Mouse (Mus musculus) fibroblast of lung, adult 2 months (primary cell): ENCODE measurements around the gene Patj.

Experiments used
- DNase-seq: peaks from one replicate; pipeline ENCODE4 v3.0.0-alpha.2; 2011; ENCODE audit warnings: low read depth

The Patj gene

GRCm38 (mm10) chr4:98726590-98727237 is 331.1 kb downstream of the Patj start, which contains the start of gene L1td1:
L1td1 (plus strand) TSS chr4:98726734.
- DNase-seq: no peak

DNA sequence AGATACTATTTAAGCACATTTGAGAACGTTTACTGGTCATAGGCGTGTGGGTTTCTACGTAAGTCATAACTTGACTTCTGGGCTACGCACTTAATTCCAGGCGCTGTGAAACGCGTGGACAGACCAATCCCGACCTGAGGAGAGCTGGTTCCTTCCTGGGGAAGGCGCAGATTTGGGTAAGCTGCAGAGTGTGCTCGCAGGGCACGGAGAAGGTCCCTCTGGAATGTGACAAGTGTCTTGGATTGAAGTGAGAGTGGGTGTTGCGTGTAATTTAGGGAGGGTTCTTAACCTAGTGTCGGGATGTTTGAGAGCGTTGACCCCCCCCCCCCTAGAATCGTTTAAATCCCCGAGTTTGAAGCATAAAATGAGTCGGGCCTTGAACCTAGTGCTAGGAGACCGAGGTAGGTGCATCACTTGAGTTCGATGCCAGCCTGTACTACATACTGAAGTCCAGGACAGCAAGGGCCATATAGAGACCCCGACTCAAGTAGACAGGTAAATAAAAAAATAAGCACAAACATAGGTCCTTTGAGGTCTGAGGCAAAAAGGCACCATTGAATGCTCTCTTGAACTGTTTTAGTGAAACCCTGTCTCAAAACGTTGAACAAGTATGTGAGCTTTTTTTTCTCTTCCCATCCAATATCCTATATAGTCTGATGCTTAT is 331.8 kb downstream of the Patj start:
- DNase-seq: no peak

- DNase-seq: no peak
These were observed 332.4 kb downstream of the Patj start for GRCm38 (mm10) chr4:98727959-98728347.

- no peak for DNase-seq
These were observed 333.1 kb downstream of the Patj start for GRCm38 (mm10) chr4:98728716-98729115.

- no peak for DNase-seq
These were observed 338.1 kb downstream of the Patj start for GRCm38 (mm10) chr4:98733660-98734059.

GRCm38 (mm10) chr4:98739753-98740152 is 344.2 kb downstream of the Patj start:
- peak; percentile 27 for DNase-seq

- no peak for DNase-seq
These were observed 347.8 kb downstream of the Patj start for GRCm38 (mm10) chr4:98743209-98743905.

DNA sequence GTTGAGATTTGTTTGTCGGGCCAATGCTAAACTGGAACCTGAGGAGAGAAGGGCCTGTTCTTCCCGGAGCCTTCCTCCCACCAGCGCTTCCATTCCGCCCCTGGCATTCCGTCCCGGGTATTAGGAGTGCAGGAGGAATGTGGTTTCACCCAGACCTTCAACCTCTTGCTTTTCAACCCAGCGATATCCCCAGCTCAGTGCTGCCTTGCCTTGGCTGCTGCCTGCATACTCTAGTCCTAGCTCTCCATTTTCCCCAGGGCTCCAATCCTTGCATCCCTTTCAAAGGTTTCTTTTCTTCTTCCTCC is 348.3 kb downstream of the Patj start:
- no peak for DNase-seq

- no peak for DNase-seq
These were observed 358.9 kb downstream of the Patj start for GRCm38 (mm10) chr4:98754456-98754855.

- DNase-seq: no peak
These were observed 360.6 kb downstream of the Patj start for GRCm38 (mm10) chr4:98756141-98756540.

DNA sequence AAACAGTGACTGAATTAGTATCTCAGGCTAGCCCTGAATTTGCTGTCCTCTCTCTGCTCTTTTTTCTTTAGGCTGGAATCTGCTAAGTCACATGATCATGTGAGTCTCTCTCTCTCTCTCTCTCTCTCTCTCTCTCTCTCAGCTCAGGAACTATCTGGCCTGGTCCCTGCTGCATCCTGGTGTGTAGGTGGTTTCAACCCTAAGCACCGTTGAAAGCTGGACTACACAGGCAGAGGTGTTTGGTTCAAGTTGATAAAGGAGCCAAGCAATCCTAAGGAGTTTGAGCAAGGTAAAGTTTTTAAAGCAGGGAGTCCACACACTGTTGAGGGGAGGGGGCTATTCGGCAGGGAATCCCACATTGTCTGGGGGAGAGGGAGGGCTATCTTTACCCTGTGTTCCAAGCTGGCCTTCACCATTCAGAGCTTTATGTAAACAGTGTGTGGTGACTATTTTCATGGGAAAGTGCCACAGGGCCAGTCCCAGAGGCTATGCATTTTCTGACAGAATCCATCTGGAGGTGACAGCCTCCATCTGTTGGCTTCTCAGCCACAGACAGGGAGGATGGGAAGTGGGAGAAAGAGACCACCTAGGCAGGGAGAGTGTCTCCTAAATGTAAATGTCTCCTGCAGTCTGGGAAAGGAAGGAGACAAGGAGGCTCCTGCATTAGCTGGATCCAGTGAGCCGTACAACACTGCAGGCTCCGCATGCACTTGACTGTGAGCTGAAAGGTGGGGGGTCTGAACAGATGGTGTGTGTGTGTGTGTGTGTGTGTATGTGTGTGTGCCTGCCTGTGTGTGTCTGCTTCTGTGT is 362.6 kb downstream of the Patj start:
- no peak for DNase-seq

- no peak for DNase-seq
These were observed 363.4 kb downstream of the Patj start for GRCm38 (mm10) chr4:98758872-98759518.

DNA sequence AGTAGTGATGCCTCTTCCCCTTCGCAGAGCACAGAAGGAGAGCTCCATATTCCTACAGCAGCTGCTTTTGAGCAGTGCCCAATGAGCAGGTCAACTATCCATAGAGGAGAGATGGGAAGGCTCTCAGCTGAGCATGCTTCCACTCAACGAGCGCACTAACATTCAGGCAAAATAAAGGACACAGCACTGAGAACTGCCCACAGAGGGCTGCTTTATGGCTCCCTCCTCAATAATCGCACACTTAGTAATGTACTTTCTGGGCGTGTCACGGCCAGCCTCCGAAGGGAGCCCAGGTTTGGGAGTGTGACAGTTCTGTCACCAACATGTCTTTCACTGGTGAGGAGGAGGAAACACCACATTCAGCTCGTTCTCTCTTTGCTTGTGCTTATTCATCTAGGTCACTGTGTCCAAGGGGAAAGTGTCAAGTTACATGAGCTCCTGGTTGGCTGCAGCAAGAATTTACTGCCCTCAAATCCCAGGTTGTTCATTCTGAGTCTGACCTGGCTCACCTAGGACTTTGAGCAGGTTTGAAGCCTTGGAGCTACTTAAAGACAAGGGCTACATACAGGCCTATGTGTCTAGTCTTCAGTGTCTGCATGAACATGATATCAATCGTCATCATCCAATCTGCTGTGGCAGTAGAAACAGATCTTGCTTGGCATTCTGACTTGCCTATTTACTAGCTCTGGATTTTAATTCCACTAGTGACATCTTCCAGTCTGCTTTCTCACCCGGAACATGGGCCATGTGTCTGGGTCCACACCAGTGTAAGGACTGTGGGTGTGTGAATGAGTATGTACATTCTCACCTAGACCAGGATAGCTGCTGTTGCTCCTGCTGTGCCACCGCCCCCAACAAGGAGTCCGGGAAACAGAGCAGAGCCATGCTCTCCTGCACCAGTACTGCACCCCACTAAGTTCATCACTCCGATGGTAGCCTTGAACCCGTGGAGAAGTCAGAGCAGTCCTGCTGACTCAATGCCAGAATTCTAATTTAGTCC is 371.8 kb downstream of the Patj start:
- DNase-seq: no peak
